Mouse (Mus musculus) spleen, adult 2 months (tissue): ENCODE data around the gene Polr1d. TPM values are rescaled to one million over a fixed set of nuclear protein-coding genes. Genes with fewer than 3 reads are reported as not detected.

ENCODE experiments used
- DNase-seq, 2 experiments: peaks; one replicate each; pipeline versions ENCODE4 v3.0.0 to v3.0.0-alpha.2; 2012 to 2021; ENCODE audit warnings: low spot score in 2 of 2, low read depth in 1 of 2
- H3K27ac ChIP-seq: fragments of 200-500 bp; 2 replicates; pipeline ENCODE4 v1.5.1; 2012; ENCODE audit warnings: low read length, inconsistent platforms; ENCODE audit not compliant: insufficient read depth
- H3K27me3 ChIP-seq: fragments of 200-500 bp; 2 replicates; pipeline ENCODE4 v1.6.1; 2012; ENCODE audit warnings: mild to moderate bottlenecking, moderate library complexity, low read length, inconsistent platforms; ENCODE audit not compliant: control insufficient read depth, insufficient read depth
- H3K36me3 ChIP-seq: fragments of 200-500 bp; 2 replicates; pipeline ENCODE4 v1.6.1; 2012; ENCODE audit warnings: mild to moderate bottlenecking, low read length, inconsistent platforms; ENCODE audit not compliant: control insufficient read depth, insufficient read depth
- H3K4me1 ChIP-seq: fragments of 200-500 bp; 2 replicates; pipeline ENCODE4 v1.6.1; 2011; ENCODE audit warnings: inconsistent platforms; ENCODE audit not compliant: control insufficient read depth, insufficient read depth, insufficient read length
- H3K4me3 ChIP-seq: fragments of 200-500 bp; 2 replicates; pipeline ENCODE4 v1.5.1; 2011; ENCODE audit warnings: mild to moderate bottlenecking, inconsistent platforms; ENCODE audit not compliant: insufficient read depth, insufficient read length; ENCODE audit errors: extremely low read depth
- CTCF ChIP-seq: fragments of 200-500 bp; IDR thresholded peaks from 2 replicates; pipeline ENCODE4 v1.5.1; 2011; ENCODE audit warnings: mild to moderate bottlenecking, inconsistent platforms; ENCODE audit not compliant: insufficient read depth, insufficient read length, insufficient replicate concordance; ENCODE audit errors: extremely low read depth
- POLR2A ChIP-seq: fragments of 200-500 bp; IDR thresholded peaks from 2 replicates; pipeline ENCODE4 v1.6.1; 2011; ENCODE audit warnings: low read depth, low read length, inconsistent platforms
- WGBS: fragments of 180-500 bp; shearing (Covaris S2); methylation state at CpG from one replicate; pipeline ENCODE4 v1.1.7; 2018; 5-methylcytosine and 5-hydroxymethylcytosine counted together
- polyA plus RNA-seq: library from polyadenylated mRNA; depleted of rRNA; stranded (reverse); fragments of >200 nt; gene quantifications from 2 replicates; pipeline ENCODE4 v1.2.3, GENCODE M21; 2012

Gene Polr1d
- polyA plus RNA-seq, 1 experiment = 24.2 TPM

DNA sequence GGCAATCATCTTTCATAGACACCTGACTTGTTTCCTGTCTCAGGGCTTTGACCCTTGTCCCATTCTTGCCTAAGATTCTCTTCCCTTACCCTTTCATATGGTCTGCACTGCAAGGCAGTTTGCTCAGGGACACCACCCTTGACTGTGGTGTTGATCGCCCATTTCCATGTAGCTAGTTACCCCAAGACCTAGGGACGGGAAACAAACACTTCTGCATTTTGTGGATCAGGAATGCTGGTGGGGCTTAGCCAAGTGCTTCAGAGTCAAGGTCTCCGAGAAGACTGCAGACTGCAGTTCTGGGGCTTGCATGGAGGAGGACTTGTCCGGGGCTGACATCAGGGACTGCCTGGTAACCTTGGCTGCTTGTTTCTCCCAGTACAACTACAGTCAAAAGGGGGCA lies 10.0 kb downstream of the Polr1d start:
- WGBS = 91% methylated on average over 4 of the region's 4 CpGs
- Histone ChIP-seq H3K27ac (no peak overlapping the region), H3K27me3 (no peaks in the 10 kb centered on the region), H3K36me3 (no peaks in the 10 kb centered on the region; the same call in none of the 2 replicates), H3K4me1 (no peaks in the 10 kb centered on the region; the same call in 1 of the 2 replicates), H3K4me3 (no peak overlapping the region)
- TF ChIP-seq POLR2A = no peak
- no peak for TF ChIP-seq CTCF
- no peak for DNase-seq

DNA sequence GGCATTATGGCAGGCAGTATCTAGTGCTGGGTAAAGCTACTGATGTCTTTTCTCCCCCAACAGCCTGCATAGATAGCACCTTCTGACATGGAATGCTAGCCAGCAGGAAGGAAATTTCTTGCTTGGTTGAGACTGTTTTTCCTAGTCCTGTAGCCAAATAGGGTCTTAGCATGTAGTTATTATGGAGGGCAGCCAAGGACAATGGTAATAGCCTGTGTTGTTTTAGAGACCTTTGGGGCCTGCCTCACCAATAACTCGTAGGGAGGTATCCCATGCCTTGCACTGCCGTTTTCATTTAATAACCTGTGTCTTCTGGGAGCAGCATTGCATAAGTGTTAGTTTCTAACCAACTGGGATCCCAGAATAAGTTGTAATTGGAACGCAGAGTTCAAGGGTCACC lies 13.0 kb downstream of the Polr1d start:
- peaks cover 3% of the 10 kb centered on the region; the same call in 1 of the 2 replicates for H3K36me3 ChIP-seq

DNA sequence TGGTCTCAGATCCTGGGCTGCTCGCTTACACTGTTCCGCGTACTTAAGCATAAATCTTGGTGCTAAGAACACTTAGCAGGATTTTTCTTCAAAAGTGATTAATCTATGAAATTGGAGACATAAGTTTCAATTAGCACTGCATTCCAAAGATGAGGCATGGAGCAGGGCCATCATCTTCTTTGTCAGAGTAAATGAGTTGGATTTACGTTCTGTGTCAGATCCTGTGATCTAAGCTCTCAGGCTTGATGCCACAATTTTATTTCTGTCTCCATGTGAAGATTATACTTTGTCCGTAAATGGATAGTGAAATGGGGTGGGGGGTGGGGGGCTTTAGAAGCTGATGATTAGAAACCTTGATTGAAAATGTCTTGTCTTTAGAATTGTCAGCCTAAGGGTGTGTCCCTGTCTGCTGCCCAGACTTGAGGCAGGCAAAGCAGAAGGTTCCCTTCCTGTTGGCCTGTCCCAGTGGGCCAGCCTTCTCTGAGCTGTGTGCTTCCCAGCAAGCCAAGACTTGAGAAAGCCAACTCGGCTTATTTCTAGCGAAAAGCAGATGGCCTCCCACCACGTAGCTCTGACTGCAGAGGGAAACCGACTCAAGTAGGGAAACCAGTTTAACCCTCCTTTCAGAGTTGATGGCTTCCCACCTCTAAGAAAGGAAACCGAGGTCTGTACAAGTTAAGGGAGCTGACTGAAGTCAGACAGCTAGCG lies 13.6 kb downstream of the Polr1d start:
- no peak for DNase-seq
- 88% methylated on average over 11 of the region's 11 CpGs for WGBS
- TF ChIP-seq CTCF (no peak), POLR2A (no peak)
- Histone ChIP-seq H3K4me3 (no peak overlapping the region), H3K27ac (no peak overlapping the region), H3K27me3 (no peaks in the 10 kb centered on the region), H3K4me1 (no peaks in the 10 kb centered on the region), H3K36me3 (peaks cover 3% of the 10 kb centered on the region; the same call in 1 of the 2 replicates)

More for the DNA sequence above, 13.0 kb downstream of the Polr1d start:
- no peaks in the 10 kb centered on the region; the same call in 1 of the 2 replicates for H3K4me1 ChIP-seq
- DNase-seq = no peak
- no peak overlapping the region for H3K4me3 ChIP-seq
- H3K27me3 ChIP-seq = no peaks in the 10 kb centered on the region
- no peak overlapping the region for H3K27ac ChIP-seq
- 91% methylated on average over 3 of the region's 3 CpGs for WGBS
- TF ChIP-seq POLR2A (no peak), CTCF (no peak)

DNA sequence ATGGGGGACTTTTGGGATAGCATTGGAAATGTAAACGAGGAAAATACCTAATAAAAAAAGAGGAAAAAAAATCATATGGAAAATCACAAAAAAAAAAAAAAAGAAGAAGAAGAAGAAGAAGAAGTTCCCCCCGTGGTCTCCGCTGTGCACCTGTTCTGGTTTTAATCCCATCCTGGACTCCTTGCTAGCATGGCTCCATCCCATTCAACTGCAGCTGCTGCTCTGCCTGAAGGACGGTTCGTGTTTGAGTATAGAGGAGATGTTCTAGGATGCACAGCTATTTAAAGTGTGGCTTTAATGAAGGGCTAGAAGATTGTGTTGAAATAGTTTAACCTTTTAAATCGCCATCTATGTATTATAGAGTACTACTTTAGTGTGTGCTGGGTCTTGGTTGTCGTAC lies 15.6 kb downstream of the Polr1d start:
- TF ChIP-seq CTCF (no peak), POLR2A (no peak)
- Histone ChIP-seq H3K27ac (no peak overlapping the region), H3K4me3 (no peak overlapping the region), H3K27me3 (no peaks in the 10 kb centered on the region), H3K4me1 (no peaks in the 10 kb centered on the region), H3K36me3 (peaks cover 3% of the 10 kb centered on the region; the same call in 1 of the 2 replicates)
- WGBS = 90% methylated on average over 7 of the region's 7 CpGs
- DNase-seq = no peak

- Histone ChIP-seq H3K4me1 (no peaks in the 10 kb centered on the region), H3K4me3 (no peak overlapping the region), H3K36me3 (peaks cover 8% of the 10 kb centered on the region; the same call in 1 of the 2 replicates), H3K27ac (no peak overlapping the region), H3K27me3 (no peaks in the 10 kb centered on the region)
- TF ChIP-seq CTCF (no peak), POLR2A (no peak)
- no peak for DNase-seq
- 96% methylated on average over 6 of the region's 6 CpGs for WGBS
These were observed 17.4 kb downstream of the Polr1d start for GRCm38 (mm10) chr5:147094296-147094695.

- Histone ChIP-seq H3K4me3 (no peak overlapping the region), H3K27me3 (no peaks in the 10 kb centered on the region), H3K4me1 (no peaks in the 10 kb centered on the region), H3K27ac (no peak overlapping the region), H3K36me3 (peaks cover 13% of the 10 kb centered on the region)
- 92% methylated on average over 4 of the region's 4 CpGs for WGBS
- DNase-seq = no peak
- TF ChIP-seq POLR2A = no peak
- TF ChIP-seq CTCF = no peak
These were observed 19.7 kb downstream of the Polr1d start for GRCm38 (mm10) chr5:147096586-147096985.

GRCm38 (mm10) chr5:147098667-147099066 lies 21.8 kb downstream of the Polr1d start:
- TF ChIP-seq POLR2A (no peak), CTCF (no peak)
- WGBS = 88% methylated on average over 7 of the region's 7 CpGs
- H3K4me1 ChIP-seq = no peaks in the 10 kb centered on the region
- H3K36me3 ChIP-seq = peaks cover 22% of the 10 kb centered on the region
- H3K4me3 ChIP-seq = no peak overlapping the region
- no peak for DNase-seq
- H3K27ac ChIP-seq = no peak overlapping the region
- H3K27me3 ChIP-seq = no peaks in the 10 kb centered on the region
